Mouse (Mus musculus) kidney, postnatal 0 days (tissue): ENCODE results near the gene Scn9a. TPM values are rescaled to one million over a fixed set of nuclear protein-coding genes. Genes with fewer than 3 reads are reported as not detected.

Experiments
- ATAC-seq: fragments of 200-750 bp; cut with Nextera tagmentation; replicated peaks from 2 replicates; pipeline ENCODE4 v1.8.0; 2017; ENCODE audit warnings: low read depth, moderate number of reproducible peaks, moderate TSS enrichment, moderate library complexity; ENCODE audit not compliant: low FRiP score
- DNase-seq: peaks from one replicate; pipeline ENCODE4 v3.0.0-alpha.2; 2016; ENCODE audit warnings: low spot score
- H3K27ac ChIP-seq: fragments of 300-500 bp; sonication (generic); 2 replicates; pipeline ENCODE4 v1.5.1; 2014; ENCODE audit warnings: mild to moderate bottlenecking
- H3K27me3 ChIP-seq: fragments of 300-500 bp; sonication (generic); 2 replicates; pipeline ENCODE4 v1.6.1; 2014; ENCODE audit warnings: low read length, mixed read lengths; ENCODE audit not compliant: insufficient read depth
- H3K36me3 ChIP-seq: fragments of 300-500 bp; sonication (generic); 2 replicates; pipeline ENCODE4 v1.6.1; 2014; ENCODE audit warnings: low read length, mixed read lengths; ENCODE audit not compliant: insufficient read depth
- H3K4me1 ChIP-seq: fragments of 300-500 bp; sonication (generic); replicated peaks from 2 replicates; pipeline ENCODE4 v1.6.1; 2014; ENCODE audit warnings: antibody characterized with exemption, low read length, mixed read lengths; ENCODE audit not compliant: insufficient read depth
- H3K4me2 ChIP-seq: fragments of 300-500 bp; sonication (generic); 2 replicates; pipeline ENCODE4 v1.6.1; 2014; ENCODE audit warnings: mild to moderate bottlenecking, low read length, moderate library complexity, mixed read lengths
- H3K4me3 ChIP-seq: fragments of 300-500 bp; sonication (generic); replicated peaks from 2 replicates; pipeline ENCODE4 v1.5.1; 2014; ENCODE audit warnings: low read depth, low read length
- H3K9ac ChIP-seq: fragments of 300-500 bp; sonication (generic); 2 replicates; pipeline ENCODE4 v1.6.1; 2014; ENCODE audit warnings: low read depth, low read length
- H3K9me3 ChIP-seq: fragments of 300-500 bp; sonication (generic); replicated peaks from 2 replicates; pipeline ENCODE4 v1.6.1; 2016; ENCODE audit warnings: low read length, inconsistent platforms, mixed read lengths
- CTCF ChIP-seq: IDR thresholded peaks from 2 replicates; pipeline ENCODE4 v1.5.1; 2016; ENCODE audit warnings: antibody characterized with exemption, low read depth, mild to moderate bottlenecking, moderate library complexity
- WGBS: fragments of 180-500 bp; shearing (Covaris S2); extraction: QIAGEN DNeasy Blood & Tissue Kit; methylation state at CpG from one replicate; pipeline ENCODE4 v1.1.7; 2014; 5-methylcytosine and 5-hydroxymethylcytosine counted together
- polyA plus RNA-seq: library from polyadenylated mRNA; unstranded; fragments of >200 nt; fragmentation: Nextera tagmentation; extraction: Ambion mirVana; gene quantifications from 2 replicates; pipeline ENCODE4 v1.2.1, GENCODE M21; 2015

The Scn9a gene
- polyA plus RNA-seq, 1 experiment from 2014 or later = 0.57 TPM

- H3K36me3 ChIP-seq = no peaks in the 10 kb centered on the region
- H3K4me2 ChIP-seq = no peak overlapping the region
- H3K4me1 ChIP-seq = 0 out of 2 replicates have a peak, but pooled peaks cover 3% of the 10 kb centered on the region
- H3K27ac ChIP-seq = no peak overlapping the region
- no peaks in the 10 kb centered on the region for H3K27me3 ChIP-seq
- no peaks in the 10 kb centered on the region for H3K9me3 ChIP-seq
- ATAC-seq = no peak
- no peak overlapping the region for H3K9ac ChIP-seq
- H3K4me3 ChIP-seq = no peak overlapping the region
- no peak for DNase-seq
- WGBS = 48% methylated on average over 3 of the region's 3 CpGs
- TF ChIP-seq CTCF = no peak
These were observed 198.5 kb downstream of the Scn9a start for GRCm38 (mm10) chr2:66436286-66436685.

Other genes starting within 250 kb of the Scn9a start
- 0.47 TPM in 2 replicates for gene Scn1a, start 194.1 kb downstream of the Scn9a start, polyA plus RNA-seq
- gene Scn7a, start 150.0 kb upstream of the Scn9a start, polyA plus RNA-seq = 2.2 and 2.5 TPM in 2 replicates